Mouse (Mus musculus) spleen, postnatal 4 days (tissue): ENCODE data around the gene Olfr1110.
"Not testable (repeated sequence)": the region's sequence is repeated elsewhere in the genome, so short reads cannot be mapped to it uniquely, and the experiment has no call there.

ENCODE experiments used
- DNase-seq, 2 experiments: peaks; one replicate each; pipeline ENCODE4 v3.0.0; 2022; ENCODE audit warnings: low spot score in 2 of 2

Gene Olfr1110

DNA sequence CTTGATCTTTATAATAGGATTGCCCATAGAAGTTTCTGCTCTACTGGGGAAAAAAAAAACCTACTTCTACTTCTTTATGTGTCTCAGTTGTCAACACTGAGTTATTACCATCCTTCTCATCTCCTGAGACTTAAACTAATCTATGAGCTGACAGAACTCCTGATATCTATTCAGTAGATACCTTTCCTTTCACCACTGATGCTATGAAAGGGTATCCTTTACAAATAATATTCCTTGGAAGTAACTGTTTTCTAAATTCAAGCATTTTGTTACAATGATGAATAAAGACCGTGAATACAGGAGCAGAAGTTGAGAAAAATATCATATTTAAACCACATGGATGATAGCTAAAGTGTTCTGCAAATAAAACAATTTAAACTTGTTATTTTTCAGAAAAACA, at the start of gene Olfr1110:
Gene Olfr1110, minus strand, starts transcription at position 101 of the 400 bp plus-strand sequence.
- no peak for DNase-seq

DNA sequence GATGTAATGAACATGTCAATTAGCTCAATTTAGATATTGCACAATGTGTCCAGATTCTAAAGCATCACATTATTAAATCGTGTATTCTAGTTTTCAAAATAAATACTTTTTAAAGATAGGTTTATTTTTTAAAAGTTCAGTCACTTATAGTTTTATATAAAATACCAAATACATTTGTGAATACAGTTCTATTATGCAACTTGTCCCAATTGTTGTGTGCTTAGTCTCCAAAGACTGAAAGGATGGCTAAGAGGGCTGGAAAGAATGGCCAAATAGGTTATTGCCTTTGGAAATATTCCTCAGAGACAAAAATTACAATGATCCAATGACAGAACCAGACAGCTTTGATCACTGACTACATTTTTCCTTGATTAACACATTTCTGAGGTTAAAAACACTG, 47.4 kb upstream of the Olfr1110 start, which contains the start of gene Olfr1112:
Gene Olfr1112, plus strand, starts transcription at position 301 of the 400 bp plus-strand sequence.
- DNase-seq, result no peak

DNA sequence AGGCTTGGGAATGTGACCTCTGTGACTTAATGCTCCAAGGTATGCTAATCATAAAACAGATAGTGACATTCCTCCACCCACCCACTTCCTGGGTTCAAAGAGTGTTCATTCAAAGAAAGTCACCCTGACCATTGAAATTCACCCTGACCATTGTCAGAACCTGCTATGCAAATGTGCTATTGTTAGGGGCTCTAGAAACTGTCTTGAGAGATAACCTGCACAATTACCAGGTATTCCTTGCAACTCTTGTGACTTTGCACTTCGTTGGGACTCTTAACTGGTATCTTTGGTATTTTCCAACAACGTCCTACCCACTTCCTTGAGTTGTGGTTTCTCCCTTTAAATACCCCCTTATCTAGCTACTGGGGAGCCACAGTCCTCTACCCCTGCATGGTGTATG, 27.6 kb upstream of the Olfr1110 start:
- DNase-seq, result not testable (repeated sequence)

DNA sequence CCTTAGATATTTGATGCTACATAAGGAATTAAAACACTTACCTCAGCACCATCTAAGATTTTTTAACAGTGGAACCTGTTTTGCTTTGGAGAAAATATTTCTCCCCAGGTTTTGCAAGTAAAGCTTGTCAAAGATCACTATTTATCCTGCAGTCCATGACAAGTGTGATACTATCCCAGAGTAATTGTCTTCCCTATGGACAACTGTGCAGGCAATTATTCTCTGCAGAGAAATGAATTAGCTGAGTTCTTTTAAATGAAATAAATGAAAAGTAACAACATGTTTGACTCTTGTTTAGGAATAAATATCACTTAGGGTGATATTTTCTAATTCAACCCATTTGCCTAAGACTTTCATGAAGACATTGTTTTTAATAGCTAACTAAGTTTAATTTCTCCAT, 12.4 kb upstream of the Olfr1110 start, which contains the start of gene Olfr1111:
Gene Olfr1111, minus strand, starts transcription at position 101 of the 400 bp plus-strand sequence.
- DNase-seq, result no peak

DNA sequence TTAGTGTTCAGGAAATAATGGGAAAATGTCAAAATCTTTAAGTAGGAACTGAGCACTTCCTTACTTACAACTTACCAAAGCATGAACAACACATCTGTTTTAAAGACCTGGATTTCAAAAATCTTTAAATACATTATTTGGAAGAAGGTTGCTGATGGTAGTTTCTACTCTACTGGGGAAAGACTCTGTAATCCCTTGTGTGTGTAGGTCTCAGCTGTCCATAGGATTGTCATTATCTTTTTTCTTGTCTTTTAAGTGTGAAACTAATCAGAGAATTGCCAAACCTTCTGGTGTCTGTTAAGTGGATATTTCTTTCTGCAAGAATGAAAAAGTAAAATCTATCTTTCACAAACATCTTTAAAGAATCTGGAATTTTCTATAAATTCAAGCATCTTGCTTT, 25.6 kb downstream of the Olfr1110 start, which contains the start of gene Olfr259:
Gene Olfr259, minus strand, starts transcription at position 101 of the 400 bp plus-strand sequence.
- DNase-seq, result no peak

DNA sequence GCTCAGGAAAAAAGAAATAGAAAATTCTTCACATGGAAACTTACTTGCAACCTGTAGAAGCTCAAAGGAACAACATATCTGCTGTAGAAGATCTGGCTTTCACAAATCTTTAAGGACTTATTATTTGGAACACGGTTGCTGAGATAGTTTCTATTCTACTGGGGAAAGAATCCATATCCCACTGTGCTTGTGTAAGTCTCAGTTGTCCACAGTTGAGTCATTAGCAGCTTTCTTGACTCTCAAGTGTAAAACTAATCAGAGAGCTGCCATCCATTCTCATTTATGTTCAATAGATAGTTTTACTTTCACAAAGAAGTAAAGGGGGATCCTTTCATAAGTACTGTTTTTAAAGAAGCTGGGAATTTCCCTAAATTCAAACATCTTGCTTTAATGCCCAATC, 44.2 kb downstream of the Olfr1110 start, which contains the start of gene Olfr1109:
Gene Olfr1109, minus strand, starts transcription at position 101 of the 400 bp plus-strand sequence.
- no peak for DNase-seq
